Mouse (Mus musculus) heart, embryonic 11.5 days (tissue): ENCODE measurements at regions not wholly inside any gene's neighbourhood (a gene's known extent, or its start where the extent isn't known, plus 50 kb on each side); places are given as distances from the start of the nearest gene placed in this dataset.

Experiments
- ATAC-seq: fragments of 200-750 bp; cut with Nextera tagmentation; replicated peaks from 2 replicates; pipeline ENCODE4 v1.8.0; 2017; ENCODE audit warnings: moderate library complexity; ENCODE audit not compliant: insufficient number of reproducible peaks, low FRiP score, low TSS enrichment
- H3K27ac ChIP-seq: fragments of 300-500 bp; sonication (generic); 2 replicates; pipeline ENCODE4 v1.5.1; 2014; ENCODE audit warnings: mild to moderate bottlenecking, low read depth, low read length
- H3K27me3 ChIP-seq: fragments of 300-500 bp; sonication (generic); 2 replicates; pipeline ENCODE4 v1.6.1; 2014; ENCODE audit warnings: mild to moderate bottlenecking, low read length, mixed read lengths; ENCODE audit not compliant: control insufficient read depth, insufficient read depth
- H3K36me3 ChIP-seq: fragments of 300-500 bp; sonication (generic); 2 replicates; pipeline ENCODE4 v1.6.1; 2014; ENCODE audit warnings: mild to moderate bottlenecking, low read length, moderate library complexity, mixed read lengths; ENCODE audit not compliant: control insufficient read depth, insufficient read depth
- H3K4me1 ChIP-seq: fragments of 300-500 bp; sonication (generic); 2 replicates; pipeline ENCODE4 v1.6.1; 2014; ENCODE audit warnings: low read length; ENCODE audit not compliant: control insufficient read depth, insufficient read depth
- H3K4me2 ChIP-seq: fragments of 300-500 bp; sonication (generic); 2 replicates; pipeline ENCODE4 v1.6.1; 2014; ENCODE audit warnings: mild to moderate bottlenecking, moderate library complexity
- H3K4me3 ChIP-seq: fragments of 300-500 bp; sonication (generic); 2 replicates; pipeline ENCODE4 v1.5.1; 2014; ENCODE audit warnings: low read depth, low read length
- H3K9ac ChIP-seq: fragments of 300-500 bp; sonication (generic); 2 replicates; pipeline ENCODE4 v1.6.1; 2014; ENCODE audit warnings: mild to moderate bottlenecking, low read depth, low read length, moderate library complexity
- H3K9me3 ChIP-seq: fragments of 300-500 bp; sonication (generic); replicated peaks from 2 replicates; pipeline ENCODE4 v1.6.1; 2016; ENCODE audit warnings: low read length; ENCODE audit not compliant: control insufficient read depth
- WGBS: fragments of 180-500 bp; shearing (Covaris S2); extraction: QIAGEN DNeasy Blood & Tissue Kit; methylation state at CpG from one replicate; pipeline ENCODE4 v1.1.7; 2014; ENCODE audit not compliant: insufficient replicate concordance; 5-methylcytosine and 5-hydroxymethylcytosine counted together

- Histone ChIP-seq H3K36me3 (no peaks in the 10 kb centered on the region), H3K27me3 (peaks cover 5% of the 10 kb centered on the region; the same call in 1 of the 2 replicates), H3K9ac (no peak overlapping the region), H3K9me3 (no peaks in the 10 kb centered on the region), H3K4me2 (no peak overlapping the region), H3K27ac (no peak overlapping the region), H3K4me3 (no peak overlapping the region), H3K4me1 (no peaks in the 10 kb centered on the region)
- WGBS = 82% methylated on average over 9 of the region's 9 CpGs
- ATAC-seq = no peak
These were observed 73.3 kb upstream of the Klf4 start for GRCm38 (mm10) chr4:55605541-55605940.

- 83% methylated on average over 11 of the region's 11 CpGs for WGBS
- Histone ChIP-seq H3K9ac (no peak overlapping the region), H3K27ac (no peak overlapping the region), H3K9me3 (no peaks in the 10 kb centered on the region), H3K36me3 (no peaks in the 10 kb centered on the region), H3K4me2 (no peak overlapping the region), H3K4me1 (no peaks in the 10 kb centered on the region), H3K4me3 (no peak overlapping the region), H3K27me3 (peaks cover 5% of the 10 kb centered on the region; the same call in 1 of the 2 replicates)
- no peak for ATAC-seq
These were observed 72.6 kb upstream of the Klf4 start for GRCm38 (mm10) chr4:55604915-55605314.

- Histone ChIP-seq H3K9ac (no peak overlapping the region), H3K9me3 (no peaks in the 10 kb centered on the region), H3K4me1 (no peaks in the 10 kb centered on the region), H3K27me3 (peaks cover 5% of the 10 kb centered on the region; the same call in 1 of the 2 replicates), H3K4me2 (no peak overlapping the region), H3K27ac (no peak overlapping the region), H3K36me3 (no peaks in the 10 kb centered on the region), H3K4me3 (no peak overlapping the region)
- ATAC-seq = no peak
- WGBS = 87% methylated on average over 4 of the region's 4 CpGs
These were observed 71.7 kb upstream of the Klf4 start for GRCm38 (mm10) chr4:55603821-55604435.

- no peak overlapping the region for H3K4me3 ChIP-seq
- H3K4me1 ChIP-seq = no peaks in the 10 kb centered on the region
- no peaks in the 10 kb centered on the region for H3K27me3 ChIP-seq
- 78% methylated on average over 7 of the region's 7 CpGs for WGBS
- ATAC-seq = no peak
- H3K9me3 ChIP-seq = no peaks in the 10 kb centered on the region
- H3K9ac ChIP-seq = no peak overlapping the region
- H3K27ac ChIP-seq = no peak overlapping the region
- H3K36me3 ChIP-seq = no peaks in the 10 kb centered on the region
- H3K4me2 ChIP-seq = no peak overlapping the region
These were observed 62.9 kb upstream of the Klf4 start for GRCm38 (mm10) chr4:55595203-55595602.

GRCm38 (mm10) chr4:55594699-55595098 is 62.4 kb upstream of the Klf4 start:
- Histone ChIP-seq H3K36me3 (no peaks in the 10 kb centered on the region), H3K27me3 (no peaks in the 10 kb centered on the region), H3K4me1 (no peaks in the 10 kb centered on the region), H3K4me3 (no peak overlapping the region), H3K9me3 (no peaks in the 10 kb centered on the region), H3K4me2 (no peak overlapping the region), H3K9ac (no peak overlapping the region), H3K27ac (no peak overlapping the region)
- 59% methylated on average over 6 of the region's 6 CpGs for WGBS
- ATAC-seq = no peak

GRCm38 (mm10) chr4:55593132-55593531 is 60.9 kb upstream of the Klf4 start:
- Histone ChIP-seq H3K4me3 (no peak overlapping the region), H3K27me3 (no peaks in the 10 kb centered on the region), H3K27ac (no peak overlapping the region), H3K9ac (no peak overlapping the region), H3K36me3 (no peaks in the 10 kb centered on the region), H3K9me3 (no peaks in the 10 kb centered on the region), H3K4me1 (no peaks in the 10 kb centered on the region), H3K4me2 (no peak overlapping the region)
- 35% methylated on average over 3 of the region's 3 CpGs for WGBS
- ATAC-seq = no peak

- Histone ChIP-seq H3K27me3 (no peaks in the 10 kb centered on the region), H3K4me1 (no peaks in the 10 kb centered on the region), H3K27ac (no peak overlapping the region), H3K9ac (no peak overlapping the region), H3K4me2 (no peak overlapping the region), H3K36me3 (no peaks in the 10 kb centered on the region), H3K4me3 (no peak overlapping the region), H3K9me3 (no peaks in the 10 kb centered on the region)
- no peak for ATAC-seq
- 74% methylated on average over 3 of the region's 3 CpGs for WGBS
These were observed 53.9 kb upstream of the Klf4 start for GRCm38 (mm10) chr4:55586212-55586611.

GRCm38 (mm10) chr4:55583589-55583988 is 51.3 kb upstream of the Klf4 start:
- WGBS = 49% methylated on average over 8 of the region's 8 CpGs
- no peak for ATAC-seq
- Histone ChIP-seq H3K4me2 (no peak overlapping the region), H3K27me3 (no peaks in the 10 kb centered on the region), H3K27ac (no peak overlapping the region), H3K9ac (no peak overlapping the region), H3K4me3 (no peak overlapping the region), H3K4me1 (no peaks in the 10 kb centered on the region), H3K9me3 (no peaks in the 10 kb centered on the region), H3K36me3 (no peaks in the 10 kb centered on the region)
